Mouse (Mus musculus) limb, embryonic 15.5 days (tissue): Measurements from ENCODE around the gene Pdcd1lg2. TPM values are rescaled to one million over a fixed set of nuclear protein-coding genes. Genes with fewer than 3 reads are reported as not detected.

Source experiments
- ATAC-seq: fragments of 200-750 bp; cut with Nextera tagmentation; 2 replicates; pipeline ENCODE4 v1.8.0; 2017; ENCODE audit warnings: low read depth, moderate TSS enrichment; ENCODE audit not compliant: insufficient number of reproducible peaks, low FRiP score, low TSS enrichment
- H3K27ac ChIP-seq: fragments of 300-500 bp; sonication (generic); 2 replicates; pipeline ENCODE4 v1.5.1; 2015; ENCODE audit warnings: moderate library complexity, mild to moderate bottlenecking, inconsistent platforms
- H3K27me3 ChIP-seq: fragments of 300-500 bp; sonication (generic); 2 replicates; pipeline ENCODE4 v1.6.1; 2015; ENCODE audit warnings: inconsistent platforms
- H3K36me3 ChIP-seq: fragments of 300-500 bp; sonication (generic); 2 replicates; pipeline ENCODE4 v1.6.1; 2015; ENCODE audit warnings: inconsistent platforms
- H3K4me1 ChIP-seq: fragments of 300-500 bp; sonication (generic); 2 replicates; pipeline ENCODE4 v1.6.1; 2015; ENCODE audit warnings: inconsistent platforms
- H3K4me2 ChIP-seq: fragments of 300-500 bp; sonication (generic); 2 replicates; pipeline ENCODE4 v1.6.1; 2015; ENCODE audit warnings: mild to moderate bottlenecking, inconsistent platforms
- H3K4me3 ChIP-seq: fragments of 300-500 bp; sonication (generic); 2 replicates; pipeline ENCODE4 v1.5.1; 2015; ENCODE audit warnings: mild to moderate bottlenecking, inconsistent platforms
- H3K9ac ChIP-seq: fragments of 300-500 bp; sonication (generic); 2 replicates; pipeline ENCODE4 v1.6.1; 2015; ENCODE audit warnings: inconsistent platforms
- H3K9me3 ChIP-seq: fragments of 300-500 bp; sonication (generic); 2 replicates; pipeline ENCODE4 v1.6.1; 2016; ENCODE audit warnings: inconsistent platforms
- WGBS: fragments of 180-500 bp; shearing (Covaris S2); methylation state at CpG from one replicate; pipeline ENCODE4 v1.1.7; 2015; 5-methylcytosine and 5-hydroxymethylcytosine counted together
- polyA plus RNA-seq: library from polyadenylated mRNA; unstranded; fragments of >200 nt; fragmentation: Nextera tagmentation; extraction: Ambion mirVana; gene quantifications from 2 replicates; pipeline ENCODE4 v1.2.1, GENCODE M21; 2015

The Pdcd1lg2 gene
- polyA plus RNA-seq, 1 experiment from 2014 or later, result not detected

DNA sequence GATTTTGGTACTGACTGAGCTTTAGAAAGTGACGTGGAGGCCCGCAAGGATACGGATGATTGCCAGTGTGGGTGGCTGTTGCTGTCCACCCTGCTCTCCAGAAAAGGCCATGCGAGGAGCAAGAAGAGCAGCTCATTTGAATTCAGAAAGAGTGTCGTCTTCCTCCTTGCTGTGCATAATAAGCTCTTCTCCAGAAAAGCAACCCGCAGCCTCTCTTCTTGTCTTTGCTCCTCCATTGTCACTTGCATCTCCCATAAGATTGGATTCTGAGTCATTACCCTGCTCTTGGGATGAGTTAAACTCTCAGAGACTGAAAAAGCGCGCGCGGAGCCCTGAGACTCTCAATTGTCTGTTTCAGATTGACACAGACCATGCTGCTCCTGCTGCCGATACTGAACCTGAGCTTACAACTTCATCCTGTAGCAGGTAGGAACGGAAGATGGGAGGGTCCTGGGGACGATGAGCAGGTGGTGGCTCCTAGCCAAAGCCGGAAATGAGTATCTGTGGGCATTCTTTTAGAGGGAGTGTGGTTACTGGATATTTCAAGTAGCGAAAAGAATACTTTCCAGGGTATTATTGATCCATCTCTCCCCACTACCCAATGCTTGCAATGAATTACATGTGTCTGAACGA is 11.4 kb downstream of the Pdcd1lg2 start:
- Histone ChIP-seq H3K27me3 (no peaks in the 10 kb centered on the region), H3K4me3 (no peak overlapping the region), H3K27ac (no peak overlapping the region), H3K4me2 (no peak overlapping the region), H3K9me3 (no peaks in the 10 kb centered on the region), H3K36me3 (no peaks in the 10 kb centered on the region), H3K9ac (no peak overlapping the region), H3K4me1 (0 out of 2 replicates have a peak, but pooled peaks cover 3% of the 10 kb centered on the region)
- ATAC-seq, result no peak
- WGBS, result 85% methylated on average over 16 of the region's 16 CpGs

DNA sequence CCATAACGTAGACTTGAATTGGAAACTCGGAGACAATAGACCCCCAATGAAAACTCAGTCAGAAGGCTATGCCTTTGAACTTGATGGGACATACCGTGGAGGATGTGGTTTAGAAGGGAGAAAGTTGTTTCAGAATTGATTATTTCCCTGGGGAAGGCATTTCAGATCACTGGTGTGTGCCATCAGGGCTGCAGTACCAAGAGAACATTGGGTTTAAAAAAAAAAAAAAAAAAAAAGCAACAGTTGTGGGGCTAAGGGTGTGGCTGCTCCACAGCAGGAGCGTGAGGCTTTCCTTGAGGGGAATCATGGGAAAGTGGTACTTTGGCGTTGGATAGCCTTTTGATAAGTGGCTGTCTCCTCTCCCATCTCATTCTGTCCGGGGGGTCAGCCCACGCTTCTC is 12.1 kb downstream of the Pdcd1lg2 start:
- no peaks in the 10 kb centered on the region for H3K27me3 ChIP-seq
- no peak overlapping the region for H3K4me2 ChIP-seq
- H3K27ac ChIP-seq, result no peak overlapping the region
- H3K9ac ChIP-seq, result no peak overlapping the region
- WGBS, result 81% methylated on average over 7 of the region's 7 CpGs
- H3K9me3 ChIP-seq, result no peaks in the 10 kb centered on the region
- H3K36me3 ChIP-seq, result no peaks in the 10 kb centered on the region
- ATAC-seq, result no peak
- 0 out of 2 replicates have a peak, but pooled peaks cover 3% of the 10 kb centered on the region for H3K4me1 ChIP-seq
- H3K4me3 ChIP-seq, result no peak overlapping the region

DNA sequence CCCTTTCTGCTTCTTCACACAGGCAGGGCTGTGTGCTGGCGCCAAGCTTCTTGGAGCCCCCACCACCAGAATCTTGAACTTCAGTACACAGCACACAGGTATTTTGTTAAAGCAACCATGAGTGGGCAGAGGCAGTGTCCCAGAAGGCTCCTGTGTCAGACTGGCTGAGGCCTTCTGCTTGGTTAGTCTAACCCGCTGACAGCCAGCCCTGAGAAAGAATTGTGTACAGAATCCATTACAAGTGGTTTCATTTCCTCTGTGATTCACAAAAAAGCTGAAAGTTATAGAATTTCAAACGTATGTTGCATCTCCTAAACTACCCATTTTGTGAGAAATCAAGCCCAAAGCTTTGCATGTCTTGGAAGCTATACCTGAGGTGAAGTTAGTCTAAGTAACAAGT is 19.8 kb downstream of the Pdcd1lg2 start:
- Histone ChIP-seq H3K27me3 (no peaks in the 10 kb centered on the region), H3K4me2 (no peak overlapping the region), H3K36me3 (no peaks in the 10 kb centered on the region), H3K4me1 (no peaks in the 10 kb centered on the region), H3K27ac (no peak overlapping the region), H3K9ac (no peak overlapping the region), H3K9me3 (no peaks in the 10 kb centered on the region), H3K4me3 (no peak overlapping the region)
- WGBS, result 81% methylated on average over 3 of the region's 3 CpGs
- no peak for ATAC-seq

DNA sequence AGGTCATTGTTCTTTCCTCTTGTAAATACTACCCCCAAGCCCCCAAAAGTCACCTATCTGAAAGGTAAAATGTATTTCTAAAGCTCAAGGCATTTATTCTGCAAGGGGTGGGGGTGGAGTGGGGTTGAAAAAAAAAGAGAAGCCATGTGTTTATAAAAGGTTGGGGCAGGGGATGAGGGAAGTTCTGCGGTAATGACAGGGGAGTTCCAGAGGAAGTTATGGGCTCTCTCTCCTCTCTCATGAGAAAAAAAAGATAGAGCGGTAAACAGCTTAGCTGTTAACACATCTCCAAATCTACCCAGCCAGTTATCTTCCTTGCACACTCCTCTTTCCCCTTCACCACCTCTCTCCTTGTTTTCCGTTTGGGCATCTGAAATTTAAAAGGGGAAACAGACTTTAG is 20.2 kb downstream of the Pdcd1lg2 start:
- H3K27ac ChIP-seq, result no peak overlapping the region
- no peak overlapping the region for H3K4me3 ChIP-seq
- H3K9ac ChIP-seq, result no peak overlapping the region
- H3K4me1 ChIP-seq, result no peaks in the 10 kb centered on the region
- ATAC-seq, result no peak
- no peak overlapping the region for H3K4me2 ChIP-seq
- H3K9me3 ChIP-seq, result no peaks in the 10 kb centered on the region
- WGBS, result 69% methylated on average over 3 of the region's 3 CpGs
- H3K36me3 ChIP-seq, result no peaks in the 10 kb centered on the region
- H3K27me3 ChIP-seq, result no peaks in the 10 kb centered on the region

DNA sequence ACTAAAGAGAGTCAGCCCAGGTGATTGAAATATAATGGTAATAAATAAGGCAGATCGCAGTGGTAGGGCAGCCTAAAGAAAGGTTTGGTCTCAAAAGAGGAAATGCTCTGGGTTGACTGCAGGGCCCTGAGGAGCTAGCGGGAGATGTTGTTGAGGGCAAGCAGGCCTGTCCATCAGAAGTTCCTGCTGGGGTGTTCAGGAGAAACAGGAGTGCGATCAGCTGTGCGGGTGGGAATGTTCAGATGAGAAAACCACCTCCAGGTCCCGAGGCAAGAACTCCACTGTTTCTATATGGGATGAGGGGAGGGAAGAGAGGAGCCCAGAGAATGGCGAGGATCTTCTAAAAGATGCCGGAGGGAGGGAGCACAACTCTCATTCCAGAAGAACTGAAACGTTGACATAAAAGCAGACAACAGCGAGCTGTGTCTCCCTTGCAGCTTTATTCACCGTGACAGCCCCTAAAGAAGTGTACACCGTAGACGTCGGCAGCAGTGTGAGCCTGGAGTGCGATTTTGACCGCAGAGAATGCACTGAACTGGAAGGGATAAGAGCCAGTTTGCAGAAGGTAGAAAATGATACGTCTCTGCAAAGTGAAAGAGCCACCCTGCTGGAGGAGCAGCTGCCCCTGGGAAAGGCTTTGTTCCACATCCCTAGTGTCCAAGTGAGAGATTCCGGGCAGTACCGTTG is 26.2 kb downstream of the Pdcd1lg2 start:
- Histone ChIP-seq H3K9me3 (no peaks in the 10 kb centered on the region), H3K9ac (no peak overlapping the region), H3K27me3 (no peaks in the 10 kb centered on the region), H3K4me1 (no peaks in the 10 kb centered on the region), H3K27ac (no peak overlapping the region), H3K36me3 (no peaks in the 10 kb centered on the region), H3K4me2 (no peak overlapping the region), H3K4me3 (no peak overlapping the region)
- no peak for ATAC-seq
- WGBS, result 86% methylated on average over 18 of the region's 18 CpGs

DNA sequence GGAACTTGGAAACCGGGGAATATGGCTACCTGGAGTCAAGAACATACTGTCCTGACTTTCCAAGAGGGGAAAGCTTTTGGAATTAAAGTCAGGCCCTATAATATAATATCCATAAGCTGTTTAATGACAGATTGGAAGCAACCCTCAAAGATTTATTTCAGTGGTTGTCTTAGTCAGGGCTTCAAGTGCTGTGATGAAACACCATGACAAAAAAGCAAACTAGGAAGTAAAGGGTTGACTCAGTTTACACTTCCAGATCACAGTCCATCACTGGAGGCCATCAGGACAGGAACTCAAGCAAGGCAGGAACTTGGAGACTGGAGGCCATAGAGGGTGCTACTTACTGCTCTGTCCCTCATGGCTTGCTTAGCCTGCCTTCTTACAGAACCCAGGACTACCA is 27.1 kb downstream of the Pdcd1lg2 start:
- Histone ChIP-seq H3K4me3 (no peak overlapping the region), H3K9me3 (no peaks in the 10 kb centered on the region), H3K9ac (no peak overlapping the region), H3K27ac (no peak overlapping the region), H3K27me3 (no peaks in the 10 kb centered on the region), H3K4me2 (no peak overlapping the region), H3K36me3 (no peaks in the 10 kb centered on the region), H3K4me1 (no peaks in the 10 kb centered on the region)
- 88% methylated on average over 1 of the region's 1 CpGs for WGBS
- no peak for ATAC-seq

DNA sequence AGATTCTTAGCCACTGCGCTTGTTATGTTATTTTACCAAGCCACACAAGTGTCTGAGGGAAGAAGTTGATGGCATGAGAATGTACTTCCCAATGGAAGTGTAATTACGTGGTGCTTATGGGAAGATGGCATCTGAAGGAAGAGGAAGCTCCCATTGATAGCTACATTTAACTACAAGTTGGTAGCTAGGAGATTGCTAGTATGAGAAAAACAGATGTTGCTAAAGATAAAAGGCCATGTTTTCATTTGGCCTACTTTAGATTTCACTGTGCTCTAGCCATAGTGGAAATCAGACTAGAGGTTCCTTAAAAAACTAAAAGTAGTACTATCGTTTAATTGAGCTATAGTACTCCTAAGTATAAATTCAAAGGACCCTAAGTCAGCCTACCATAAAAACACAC is 28.5 kb downstream of the Pdcd1lg2 start:
- Histone ChIP-seq H3K27me3 (no peaks in the 10 kb centered on the region), H3K9me3 (no peaks in the 10 kb centered on the region), H3K4me1 (no peaks in the 10 kb centered on the region), H3K9ac (no peak overlapping the region), H3K27ac (no peak overlapping the region), H3K4me3 (no peak overlapping the region), H3K36me3 (no peaks in the 10 kb centered on the region), H3K4me2 (no peak overlapping the region)
- 71% methylated on average over 3 of the region's 3 CpGs for WGBS
- ATAC-seq, result no peak

DNA sequence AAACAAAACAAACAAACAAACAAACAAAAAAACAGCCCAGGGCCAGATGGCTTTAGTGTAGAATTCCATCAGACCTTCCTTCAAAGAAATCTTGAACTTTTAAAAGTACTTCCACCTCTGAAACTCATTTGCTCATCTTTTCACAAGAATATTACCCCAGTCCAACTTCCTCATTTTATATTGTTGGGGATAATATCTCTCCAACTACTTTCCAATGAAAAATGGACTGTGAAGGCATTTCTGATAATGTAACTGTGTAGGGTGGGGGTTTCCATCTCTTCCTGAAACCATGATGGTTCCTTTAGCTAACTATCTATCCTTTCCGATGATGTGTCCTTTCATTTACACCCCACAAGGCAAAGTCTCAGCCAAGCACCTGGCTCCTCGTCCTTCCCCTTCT is 31.8 kb downstream of the Pdcd1lg2 start:
- Histone ChIP-seq H3K4me3 (no peak overlapping the region), H3K9ac (no peak overlapping the region), H3K27ac (no peak overlapping the region), H3K4me2 (no peak overlapping the region), H3K9me3 (no peaks in the 10 kb centered on the region), H3K36me3 (no peaks in the 10 kb centered on the region), H3K27me3 (no peaks in the 10 kb centered on the region), H3K4me1 (no peaks in the 10 kb centered on the region)
- no peak for ATAC-seq
- 84% methylated on average over 2 of the region's 2 CpGs for WGBS

DNA sequence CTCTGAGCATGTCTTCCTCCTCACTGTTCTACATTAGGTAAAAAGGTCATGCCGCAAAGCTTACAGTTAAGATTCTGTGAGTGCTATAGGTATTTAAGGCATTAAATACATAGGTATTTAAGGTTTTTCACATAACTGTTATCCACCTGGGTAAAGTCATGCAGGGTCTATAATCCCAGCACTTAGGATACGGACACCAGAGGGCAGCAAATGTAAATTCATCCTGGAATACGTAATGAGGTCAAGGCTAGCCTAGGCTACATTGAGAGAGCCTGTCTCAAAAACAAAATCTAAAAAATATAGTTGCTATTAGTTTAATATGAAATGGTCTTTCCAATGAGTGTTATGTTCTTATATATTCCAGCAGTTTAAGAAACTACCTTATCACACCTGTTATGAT is 33.6 kb downstream of the Pdcd1lg2 start:
- Histone ChIP-seq H3K27me3 (no peaks in the 10 kb centered on the region), H3K4me1 (no peaks in the 10 kb centered on the region), H3K4me2 (no peak overlapping the region), H3K36me3 (no peaks in the 10 kb centered on the region), H3K27ac (no peak overlapping the region), H3K9ac (no peak overlapping the region), H3K4me3 (no peak overlapping the region), H3K9me3 (no peaks in the 10 kb centered on the region)
- WGBS, result 90% methylated on average over 3 of the region's 3 CpGs
- no peak for ATAC-seq

DNA sequence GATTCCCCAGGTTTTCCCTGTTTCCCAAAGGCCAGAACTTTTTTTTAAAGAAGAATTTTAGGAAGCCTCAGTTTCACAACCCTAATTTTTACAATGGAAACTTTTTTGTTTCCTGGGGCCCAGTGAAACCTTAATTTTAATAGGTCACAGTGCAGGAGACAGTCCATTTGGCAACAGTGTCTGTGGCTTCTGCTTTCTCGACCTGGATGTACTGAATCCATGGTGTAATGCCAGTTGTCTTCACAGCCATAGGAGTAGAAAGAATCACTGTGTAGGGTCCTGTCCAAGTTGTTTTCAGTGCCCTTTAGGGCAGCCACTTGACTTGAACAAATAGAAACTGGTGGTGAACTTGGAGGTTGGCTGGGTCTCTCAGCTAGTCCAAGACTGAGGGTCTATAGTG is 37.7 kb downstream of the Pdcd1lg2 start:
- H3K4me3 ChIP-seq, result no peak overlapping the region
- ATAC-seq, result no peak
- no peak overlapping the region for H3K4me2 ChIP-seq
- 65% methylated on average over 1 of the region's 1 CpGs for WGBS
- no peaks in the 10 kb centered on the region for H3K9me3 ChIP-seq
- H3K36me3 ChIP-seq, result no peaks in the 10 kb centered on the region
- no peaks in the 10 kb centered on the region for H3K4me1 ChIP-seq
- no peak overlapping the region for H3K27ac ChIP-seq
- no peak overlapping the region for H3K9ac ChIP-seq
- no peaks in the 10 kb centered on the region for H3K27me3 ChIP-seq

DNA sequence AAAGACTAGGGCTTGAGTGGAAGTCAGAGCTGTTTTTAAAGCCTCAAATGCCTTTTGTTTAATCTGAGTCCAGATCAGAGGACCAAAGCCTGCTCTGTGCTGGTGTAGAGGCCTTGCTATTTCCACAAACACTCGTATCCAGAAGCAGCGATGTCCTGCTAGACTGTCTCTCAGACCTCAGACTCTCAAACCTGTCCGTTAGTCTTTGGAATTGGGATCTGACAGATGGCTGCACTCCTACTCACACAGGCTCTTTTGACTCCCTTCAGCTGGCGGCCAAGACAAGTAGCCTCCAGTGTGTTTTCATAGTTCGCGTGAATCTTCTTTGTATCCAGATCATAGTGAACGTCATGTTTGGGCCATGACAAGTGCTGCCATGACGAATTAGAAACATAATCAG is 39.7 kb downstream of the Pdcd1lg2 start:
- 88% methylated on average over 8 of the region's 8 CpGs for WGBS
- Histone ChIP-seq H3K4me2 (no peak overlapping the region), H3K27me3 (no peaks in the 10 kb centered on the region)

DNA sequence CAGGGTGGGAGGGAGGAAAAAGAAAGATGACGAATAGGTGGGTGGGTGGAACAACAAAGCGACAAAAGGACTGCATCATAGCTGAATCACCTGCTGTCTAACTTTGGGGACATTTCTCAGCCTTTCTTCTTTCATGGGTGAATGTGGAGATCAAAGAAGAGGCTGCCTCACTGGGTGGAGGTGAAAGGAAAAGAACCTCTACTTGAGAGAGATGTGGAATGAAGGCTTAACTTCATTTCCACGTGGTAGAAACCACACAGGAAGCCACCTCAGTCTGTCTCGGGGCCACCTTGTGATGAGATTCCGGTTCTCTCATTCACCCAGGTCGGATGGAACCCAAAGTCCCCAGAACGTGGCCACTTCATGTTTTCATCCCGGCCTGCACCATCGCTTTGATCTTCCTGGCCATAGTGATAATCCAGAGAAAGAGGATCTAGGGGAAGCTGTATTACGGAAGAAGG is 43.5 kb downstream of the Pdcd1lg2 start:
- H3K4me3 ChIP-seq, result no peak overlapping the region
- H3K36me3 ChIP-seq, result no peaks in the 10 kb centered on the region
- H3K9me3 ChIP-seq, result no peaks in the 10 kb centered on the region
- WGBS, result 78% methylated on average over 10 of the region's 10 CpGs
- H3K27me3 ChIP-seq, result no peaks in the 10 kb centered on the region
- H3K4me2 ChIP-seq, result no peak overlapping the region
- no peak for ATAC-seq
- no peak overlapping the region for H3K27ac ChIP-seq
- no peak overlapping the region for H3K9ac ChIP-seq
- H3K4me1 ChIP-seq, result no peaks in the 10 kb centered on the region

More for the DNA sequence above, 39.7 kb downstream of the Pdcd1lg2 start:
- H3K4me1 ChIP-seq, result no peaks in the 10 kb centered on the region
- no peak overlapping the region for H3K27ac ChIP-seq
- H3K4me3 ChIP-seq, result no peak overlapping the region
- H3K36me3 ChIP-seq, result no peaks in the 10 kb centered on the region
- ATAC-seq, result no peak
- H3K9ac ChIP-seq, result no peak overlapping the region
- no peaks in the 10 kb centered on the region for H3K9me3 ChIP-seq
